Mouse (Mus musculus) E14TG2a.4 (cell line): Measurements from ENCODE around the gene Dusp22.

ENCODE experiments used
- H3K27me3 ChIP-seq: 2 replicates; pipeline ENCODE4 v1.6.1; 2014; ENCODE audit warnings: low read length, control low read depth; ENCODE audit not compliant: insufficient read depth
- H3K36me3 ChIP-seq: 2 replicates; pipeline ENCODE4 v1.6.1; 2014; ENCODE audit warnings: low read length, control low read depth; ENCODE audit not compliant: insufficient read depth
- H3K4me1 ChIP-seq: replicated peaks from 2 replicates; pipeline ENCODE4 v1.6.1; 2014; ENCODE audit warnings: low read depth, low read length, control low read depth
- H3K4me3 ChIP-seq: replicated peaks from 2 replicates; pipeline ENCODE4 v1.5.1; 2014; ENCODE audit warnings: mild to moderate bottlenecking, low read length
- H3K9me3 ChIP-seq: 2 replicates; pipeline ENCODE4 v1.6.1; 2014; ENCODE audit warnings: low read length, control low read depth
- CTCF ChIP-seq: conservative IDR thresholded peaks from 2 replicates; pipeline ENCODE4 v1.5.1; 2014; ENCODE audit warnings: low read length
- NANOG ChIP-seq: IDR thresholded peaks from 2 replicates; pipeline ENCODE4 v1.6.1; 2014; ENCODE audit warnings: borderline replicate concordance, low read length, mixed read lengths
- POU5F1 ChIP-seq: IDR thresholded peaks from 2 replicates; pipeline ENCODE4 v1.6.1; 2014; ENCODE audit warnings: low read length, borderline replicate concordance

Dusp22 gene

GRCm38 (mm10) chr13:30657779-30658178 is 2.0 kb upstream of the Dusp22 start:
- Histone ChIP-seq H3K36me3 (no peaks in the 10 kb centered on the region), H3K27me3 (peaks cover 26% of the 10 kb centered on the region), H3K9me3 (no peaks in the 10 kb centered on the region), H3K4me1 (peaks cover 10% of the 10 kb centered on the region), H3K4me3 (no peak overlapping the region)
- TF ChIP-seq NANOG: no peak
- no peak for TF ChIP-seq POU5F1
- TF ChIP-seq CTCF: no peak

GRCm38 (mm10) chr13:30658201-30658996 is 1.4 kb upstream of the Dusp22 start:
- H3K4me1 ChIP-seq: peaks cover 10% of the 10 kb centered on the region
- no peaks in the 10 kb centered on the region for H3K9me3 ChIP-seq
- H3K27me3 ChIP-seq: peaks cover 26% of the 10 kb centered on the region
- TF ChIP-seq NANOG (no peak), POU5F1 (no peak), CTCF (no peak)
- H3K4me3 ChIP-seq: no peak overlapping the region
- no peaks in the 10 kb centered on the region for H3K36me3 ChIP-seq

- Histone ChIP-seq H3K36me3 (no peaks in the 10 kb centered on the region), H3K4me1 (peaks cover 5% of the 10 kb centered on the region; the same call in 1 of the 2 replicates), H3K27me3 (peaks cover 7% of the 10 kb centered on the region), H3K4me3 (no peak overlapping the region), H3K9me3 (no peaks in the 10 kb centered on the region)
- TF ChIP-seq POU5F1 (no peak), NANOG (no peak), CTCF (no peak)
These were observed 5.5 kb downstream of the Dusp22 start for GRCm38 (mm10) chr13:30665261-30665660.

- no peak overlapping the region for H3K4me3 ChIP-seq
- no peaks in the 10 kb centered on the region for H3K4me1 ChIP-seq
- no peaks in the 10 kb centered on the region for H3K9me3 ChIP-seq
- 0 out of 2 replicates have a peak, but pooled peaks cover 3% of the 10 kb centered on the region for H3K27me3 ChIP-seq
- no peaks in the 10 kb centered on the region for H3K36me3 ChIP-seq
- TF ChIP-seq POU5F1: no peak
- no peak for TF ChIP-seq CTCF
- TF ChIP-seq NANOG: no peak
These were observed 6.7 kb downstream of the Dusp22 start for GRCm38 (mm10) chr13:30666537-30666936.

- H3K9me3 ChIP-seq: no peaks in the 10 kb centered on the region
- TF ChIP-seq CTCF: no peak
- TF ChIP-seq POU5F1: no peak
- no peak for TF ChIP-seq NANOG
- no peaks in the 10 kb centered on the region for H3K27me3 ChIP-seq
These were observed 8.5 kb downstream of the Dusp22 start for GRCm38 (mm10) chr13:30668301-30668700.

GRCm38 (mm10) chr13:30669277-30669676 is 9.5 kb downstream of the Dusp22 start:
- no peaks in the 10 kb centered on the region for H3K4me1 ChIP-seq
- H3K36me3 ChIP-seq: no peaks in the 10 kb centered on the region
- no peak overlapping the region for H3K4me3 ChIP-seq
- TF ChIP-seq CTCF (no peak), POU5F1 (no peak), NANOG (no peak)
- no peaks in the 10 kb centered on the region for H3K9me3 ChIP-seq
- H3K27me3 ChIP-seq: no peaks in the 10 kb centered on the region

More at GRCm38 (mm10) chr13:30668301-30668700, 8.5 kb downstream of the Dusp22 start:
- Histone ChIP-seq H3K4me1 (no peaks in the 10 kb centered on the region), H3K4me3 (no peak overlapping the region), H3K36me3 (no peaks in the 10 kb centered on the region)

GRCm38 (mm10) chr13:30673878-30674277 is 14.1 kb downstream of the Dusp22 start:
- H3K4me1 ChIP-seq: no peaks in the 10 kb centered on the region
- no peaks in the 10 kb centered on the region for H3K36me3 ChIP-seq
- H3K4me3 ChIP-seq: no peak overlapping the region
- no peaks in the 10 kb centered on the region for H3K27me3 ChIP-seq
- peaks cover 9% of the 10 kb centered on the region; the same call in 1 of the 2 replicates for H3K9me3 ChIP-seq
- TF ChIP-seq CTCF (no peak), POU5F1 (no peak), NANOG (no peak)

GRCm38 (mm10) chr13:30678822-30679221 is 19.0 kb downstream of the Dusp22 start:
- H3K4me1 ChIP-seq: no peaks in the 10 kb centered on the region
- TF ChIP-seq CTCF: no peak
- TF ChIP-seq NANOG: no peak
- TF ChIP-seq POU5F1: no peak
- peaks cover 9% of the 10 kb centered on the region; the same call in 1 of the 2 replicates for H3K9me3 ChIP-seq
- no peak overlapping the region for H3K4me3 ChIP-seq
- H3K36me3 ChIP-seq: no peaks in the 10 kb centered on the region
- no peaks in the 10 kb centered on the region for H3K27me3 ChIP-seq

GRCm38 (mm10) chr13:30681866-30682265 is 22.1 kb downstream of the Dusp22 start:
- no peaks in the 10 kb centered on the region for H3K36me3 ChIP-seq
- TF ChIP-seq POU5F1 (no peak), CTCF (no peak), NANOG (no peak)
- H3K4me3 ChIP-seq: no peak overlapping the region
- H3K4me1 ChIP-seq: no peaks in the 10 kb centered on the region
- no peaks in the 10 kb centered on the region for H3K27me3 ChIP-seq
- H3K9me3 ChIP-seq: no peaks in the 10 kb centered on the region
